Mouse (Mus musculus) lung, embryonic 16.5 days (tissue): ENCODE results near the gene Olfr513. TPM values are rescaled to one million over a fixed set of nuclear protein-coding genes. Genes with fewer than 3 reads are reported as not detected.

Experiments used
- ATAC-seq: fragments of 200-750 bp; cut with Nextera tagmentation; 2 replicates; pipeline ENCODE4 v1.8.0; 2017; ENCODE audit warnings: low read depth, mild to moderate bottlenecking, moderate library complexity
- H3K27ac ChIP-seq: fragments of 300-500 bp; sonication (generic); 2 replicates; pipeline ENCODE4 v1.5.1; 2014; ENCODE audit warnings: mild to moderate bottlenecking, control low read depth, low read length
- H3K27me3 ChIP-seq: fragments of 300-500 bp; sonication (generic); 2 replicates; pipeline ENCODE4 v1.6.1; 2014; ENCODE audit warnings: low read depth, low read length, mixed read lengths; ENCODE audit not compliant: control insufficient read depth, insufficient read depth
- H3K36me3 ChIP-seq: fragments of 300-500 bp; sonication (generic); 2 replicates; pipeline ENCODE4 v1.6.1; 2014; ENCODE audit warnings: low read length; ENCODE audit not compliant: control insufficient read depth, insufficient read depth
- H3K4me1 ChIP-seq: fragments of 300-500 bp; sonication (generic); replicated peaks from 2 replicates; pipeline ENCODE4 v1.6.1; 2014; ENCODE audit warnings: low read length, mixed read lengths; ENCODE audit not compliant: control insufficient read depth, insufficient read depth
- H3K4me2 ChIP-seq: fragments of 300-500 bp; sonication (generic); 2 replicates; pipeline ENCODE4 v1.6.1; 2014; ENCODE audit warnings: low read depth, low read length, control low read depth
- H3K4me3 ChIP-seq: fragments of 300-500 bp; sonication (generic); 2 replicates; pipeline ENCODE4 v1.5.1; 2014; ENCODE audit warnings: mild to moderate bottlenecking, low read length, control low read depth
- H3K9ac ChIP-seq: fragments of 300-500 bp; sonication (generic); 2 replicates; pipeline ENCODE4 v1.6.1; 2014; ENCODE audit warnings: low read length, control low read depth
- H3K9me3 ChIP-seq: fragments of 300-500 bp; sonication (generic); 2 replicates; pipeline ENCODE4 v1.6.1; 2016; ENCODE audit warnings: low read length; ENCODE audit not compliant: control insufficient read depth
- WGBS: fragments of 180-500 bp; shearing (Covaris S2); extraction: QIAGEN DNeasy Blood & Tissue Kit; methylation state at CpG from one replicate; pipeline ENCODE4 v1.1.7; 2014; 5-methylcytosine and 5-hydroxymethylcytosine counted together
- polyA plus RNA-seq: library from polyadenylated mRNA; unstranded; fragments of >200 nt; fragmentation: Nextera tagmentation; extraction: Ambion mirVana; gene quantifications from 2 replicates; pipeline ENCODE4 v1.2.1, GENCODE M21; 2015

Gene Olfr513
- not detected in 2 replicates for polyA plus RNA-seq

- H3K36me3 ChIP-seq: no peaks in the 10 kb centered on the region
- ATAC-seq: no peak
- H3K4me3 ChIP-seq: no peak within 1 kb of the TSS
- H3K4me2 ChIP-seq: no peak within 1 kb of the TSS
- no peaks in the 10 kb centered on the region for H3K27me3 ChIP-seq
- H3K9ac ChIP-seq: no peak within 1 kb of the TSS
- 61% methylated on average over 1 of the region's 1 CpGs for WGBS
- no peaks in the 10 kb centered on the region for H3K9me3 ChIP-seq
- no peaks in the 10 kb centered on the region for H3K4me1 ChIP-seq
- no peak within 1 kb of the TSS for H3K27ac ChIP-seq
These were observed at the start of gene Olfr513 for GRCm38 (mm10) chr7:108750673-108751072. Gene Olfr513 (plus strand): TSS chr7:108750973.

DNA sequence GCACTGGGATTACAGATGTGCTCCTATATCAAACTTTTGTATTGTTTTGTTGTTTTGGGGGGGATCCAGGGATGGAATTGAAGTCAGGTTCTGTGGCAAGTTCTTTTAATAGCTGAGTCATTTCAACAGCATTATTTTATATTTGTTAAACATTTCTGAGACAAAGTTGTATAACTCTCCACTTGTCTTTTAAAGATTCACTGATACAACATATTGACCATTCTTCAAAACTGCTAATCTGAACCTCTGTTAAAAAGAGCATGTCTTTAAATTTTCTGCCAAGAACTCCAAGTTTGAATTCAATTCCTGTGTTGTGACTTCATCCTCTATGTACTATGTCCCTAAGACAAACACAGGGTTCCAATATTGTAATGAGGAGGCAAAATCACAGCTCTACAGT is 37.8 kb upstream of the Olfr513 start, which contains the start of gene Olfr512:
Olfr512 (plus strand) TSS at position 301 of the 400 bp plus-strand sequence.
- no peak for ATAC-seq
- H3K27ac ChIP-seq: no peak within 1 kb of the TSS
- H3K4me2 ChIP-seq: no peak within 1 kb of the TSS

GRCm38 (mm10) chr7:108760411-108760810 is 9.6 kb downstream of the Olfr513 start:
- H3K4me2 ChIP-seq: no peak overlapping the region
- no peak overlapping the region for H3K27ac ChIP-seq
- H3K4me1 ChIP-seq: no peaks in the 10 kb centered on the region
- no peaks in the 10 kb centered on the region for H3K36me3 ChIP-seq
- ATAC-seq: no peak
- H3K27me3 ChIP-seq: no peaks in the 10 kb centered on the region
- 25% methylated on average over 3 of the region's 3 CpGs for WGBS
- no peak overlapping the region for H3K4me3 ChIP-seq
- no peak overlapping the region for H3K9ac ChIP-seq
- no peaks in the 10 kb centered on the region for H3K9me3 ChIP-seq

More for the DNA sequence above, 37.8 kb upstream of the Olfr513 start, which contains the start of gene Olfr512:
- no peak within 1 kb of the TSS for H3K4me3 ChIP-seq
- H3K9ac ChIP-seq: no peak within 1 kb of the TSS
- no peaks in the 10 kb centered on the region for H3K4me1 ChIP-seq
- no peaks in the 10 kb centered on the region for H3K9me3 ChIP-seq
- H3K36me3 ChIP-seq: no peaks in the 10 kb centered on the region
- H3K27me3 ChIP-seq: no peaks in the 10 kb centered on the region

GRCm38 (mm10) chr7:108797205-108797933 is 46.6 kb downstream of the Olfr513 start:
- Histone ChIP-seq H3K4me1 (no peaks in the 10 kb centered on the region), H3K4me2 (no peak overlapping the region), H3K27me3 (no peaks in the 10 kb centered on the region), H3K9me3 (no peaks in the 10 kb centered on the region), H3K36me3 (no peaks in the 10 kb centered on the region), H3K4me3 (no peak overlapping the region), H3K9ac (no peak overlapping the region), H3K27ac (no peak overlapping the region)
- 32% methylated on average over 1 of the region's 1 CpGs for WGBS
- no peak for ATAC-seq

Other genes starting within 250 kb of the Olfr513 start
- not detected in 2 replicates for gene Olfr502, start 225.9 kb upstream of the Olfr513 start, polyA plus RNA-seq
- gene Olfr503, start 206.4 kb upstream of the Olfr513 start, polyA plus RNA-seq: not detected in 2 replicates
- gene Olfr504, start 185.2 kb upstream of the Olfr513 start, polyA plus RNA-seq: not detected in 2 replicates
- not detected in 2 replicates for gene Olfr506, start 140.2 kb upstream of the Olfr513 start, polyA plus RNA-seq
- gene Olfr507, start 129.2 kb upstream of the Olfr513 start, polyA plus RNA-seq: not detected in 2 replicates
- not detected in 2 replicates for gene Olfr508, start 121.0 kb upstream of the Olfr513 start, polyA plus RNA-seq
- 0.04 TPM in 1 of 2 replicates, not detected in the other for gene Olfr509, start 99.1 kb upstream of the Olfr513 start, polyA plus RNA-seq
- gene Olfr510, start 84.6 kb upstream of the Olfr513 start, polyA plus RNA-seq: not detected in 2 replicates
- not detected in 2 replicates for gene Olfr512, start 37.7 kb upstream of the Olfr513 start, polyA plus RNA-seq
- gene Olfr514, start 75.0 kb downstream of the Olfr513 start, polyA plus RNA-seq: not detected in 2 replicates
- gene Olfr516, start 99.6 kb downstream of the Olfr513 start, polyA plus RNA-seq: not detected in 2 replicates
- not detected in 2 replicates for gene Olfr517, start 121.4 kb downstream of the Olfr513 start, polyA plus RNA-seq
- gene Olfr518, start 134.0 kb downstream of the Olfr513 start, polyA plus RNA-seq: not detected in 2 replicates
- not detected in 2 replicates for gene Olfr519, start 143.4 kb downstream of the Olfr513 start, polyA plus RNA-seq
- gene Nlrp10, start 179.2 kb downstream of the Olfr513 start, polyA plus RNA-seq: 1.0 and 1.1 TPM in 2 replicates
- 79.4 and 80.3 TPM in 2 replicates for gene Eif3f, start 183.4 kb downstream of the Olfr513 start, polyA plus RNA-seq
- 1.3 and 1.7 TPM in 2 replicates for gene Tub, start 199.4 kb downstream of the Olfr513 start, polyA plus RNA-seq